Mouse (Mus musculus) stomach, postnatal 0 days (tissue): Measurements from ENCODE around the gene Gm26920. TPM values are rescaled to one million over a fixed set of nuclear protein-coding genes. Genes with fewer than 3 reads are reported as not detected.

Experiments
- ATAC-seq: fragments of 200-750 bp; cut with Nextera tagmentation; 2 replicates; pipeline ENCODE4 v1.8.0; 2017; ENCODE audit not compliant: low FRiP score, low TSS enrichment
- DNase-seq: peaks from one replicate; pipeline ENCODE4 v3.0.0-alpha.2; 2016; ENCODE audit warnings: low spot score
- H3K27ac ChIP-seq: fragments of 300-500 bp; sonication (generic); replicated peaks from 2 replicates; pipeline ENCODE4 v1.5.1; 2014; ENCODE audit warnings: mild to moderate bottlenecking, control low read depth
- H3K27me3 ChIP-seq: fragments of 300-500 bp; sonication (generic); 2 replicates; pipeline ENCODE4 v1.6.1; 2014; ENCODE audit warnings: low read length; ENCODE audit not compliant: control insufficient read depth, insufficient read depth
- H3K36me3 ChIP-seq: fragments of 300-500 bp; sonication (generic); 2 replicates; pipeline ENCODE4 v1.6.1; 2014; ENCODE audit warnings: low read length, mixed read lengths; ENCODE audit not compliant: control insufficient read depth, insufficient read depth
- H3K4me1 ChIP-seq: fragments of 300-500 bp; sonication (generic); replicated peaks from 2 replicates; pipeline ENCODE4 v1.6.1; 2014; ENCODE audit warnings: antibody characterized with exemption; ENCODE audit not compliant: control insufficient read depth, insufficient read depth
- H3K4me2 ChIP-seq: fragments of 300-500 bp; sonication (generic); replicated peaks from 2 replicates; pipeline ENCODE4 v1.6.1; 2014; ENCODE audit warnings: low read depth, mild to moderate bottlenecking, control low read depth, moderate library complexity
- H3K4me3 ChIP-seq: fragments of 300-500 bp; sonication (generic); 2 replicates; pipeline ENCODE4 v1.5.1; 2014; ENCODE audit warnings: low read depth, low read length, control low read depth
- H3K9ac ChIP-seq: fragments of 300-500 bp; sonication (generic); 2 replicates; pipeline ENCODE4 v1.6.1; 2014; ENCODE audit warnings: mild to moderate bottlenecking, low read length, control low read depth, mixed read lengths
- H3K9me3 ChIP-seq: fragments of 300-500 bp; sonication (generic); 2 replicates; pipeline ENCODE4 v1.6.1; 2016; ENCODE audit warnings: low read length; ENCODE audit not compliant: control insufficient read depth
- CTCF ChIP-seq: IDR thresholded peaks from 2 replicates; pipeline ENCODE4 v1.5.1; 2016; ENCODE audit warnings: antibody characterized with exemption, low read depth, mild to moderate bottlenecking, moderate library complexity
- EP300 ChIP-seq: optimal IDR thresholded peaks from 2 replicates; pipeline ENCODE3; 2016; ENCODE audit warnings: antibody characterized with exemption
- WGBS: fragments of 180-500 bp; shearing (Covaris S2); extraction: QIAGEN DNeasy Blood & Tissue Kit; methylation state at CpG from one replicate; pipeline ENCODE4 v1.1.7; 2014; 5-methylcytosine and 5-hydroxymethylcytosine counted together
- polyA plus RNA-seq: library from polyadenylated mRNA; unstranded; fragments of >200 nt; fragmentation: Nextera tagmentation; extraction: Ambion mirVana; gene quantifications from 2 replicates; pipeline ENCODE4 v1.2.1, GENCODE M21; 2015

The Gm26920 gene
- polyA plus RNA-seq, 1 experiment from 2014 or later = 0.36 TPM

GRCm38 (mm10) chr7:30028572-30028971, 61.6 kb downstream of the Gm26920 start:
- Histone ChIP-seq H3K9me3 (no peaks in the 10 kb centered on the region), H3K36me3 (peaks cover 7% of the 10 kb centered on the region; the same call in 1 of the 2 replicates), H3K9ac (no peak overlapping the region), H3K4me3 (no peak overlapping the region), H3K4me2 (no peak overlapping the region), H3K4me1 (no peaks in the 10 kb centered on the region), H3K27me3 (no peaks in the 10 kb centered on the region), H3K27ac (no peak overlapping the region)
- DNase-seq (no peak), ATAC-seq (no peak)
- 96% methylated on average over 3 of the region's 3 CpGs for WGBS
- no peak for TF ChIP-seq EP300
- no peak for TF ChIP-seq CTCF

- TF ChIP-seq CTCF (no peak), EP300 (no peak)
- no peaks in the 10 kb centered on the region for H3K9me3 ChIP-seq
- no peak overlapping the region for H3K9ac ChIP-seq
- H3K4me1 ChIP-seq = no peaks in the 10 kb centered on the region
- no peaks in the 10 kb centered on the region for H3K27me3 ChIP-seq
- no peak overlapping the region for H3K27ac ChIP-seq
- 59% methylated on average over 4 of the region's 4 CpGs for WGBS
- no peak for ATAC-seq
- H3K36me3 ChIP-seq = peaks cover 19% of the 10 kb centered on the region
- H3K4me3 ChIP-seq = no peak overlapping the region
- DNase-seq = no peak
- no peak overlapping the region for H3K4me2 ChIP-seq
Measured at GRCm38 (mm10) chr7:30027331-30027730, 62.9 kb downstream of the Gm26920 start.

- no peaks in the 10 kb centered on the region for H3K4me1 ChIP-seq
- H3K9me3 ChIP-seq = no peaks in the 10 kb centered on the region
- H3K27ac ChIP-seq = no peak overlapping the region
- peaks cover 24% of the 10 kb centered on the region for H3K36me3 ChIP-seq
- no peak for DNase-seq
- H3K4me2 ChIP-seq = no peak overlapping the region
- TF ChIP-seq CTCF (peak; percentile 49), EP300 (no peak)
- ATAC-seq = no peak
- WGBS = 80% methylated on average over 5 of the region's 5 CpGs
- H3K9ac ChIP-seq = no peak overlapping the region
- H3K27me3 ChIP-seq = no peaks in the 10 kb centered on the region
- H3K4me3 ChIP-seq = no peak overlapping the region
Measured at GRCm38 (mm10) chr7:30025358-30025757, 64.9 kb downstream of the Gm26920 start.

- Histone ChIP-seq H3K4me2 (no peak overlapping the region), H3K36me3 (peaks cover 31% of the 10 kb centered on the region), H3K4me1 (no peaks in the 10 kb centered on the region), H3K4me3 (no peak overlapping the region), H3K27me3 (no peaks in the 10 kb centered on the region), H3K9ac (no peak overlapping the region), H3K27ac (no peak overlapping the region), H3K9me3 (no peaks in the 10 kb centered on the region)
- WGBS = 66% methylated on average over 8 of the region's 8 CpGs
- DNase-seq (no peak), ATAC-seq (no peak)
- TF ChIP-seq EP300 = no peak
Measured at GRCm38 (mm10) chr7:30023800-30024199, 66.4 kb downstream of the Gm26920 start.

- ATAC-seq = no peak
Measured at GRCm38 (mm10) chr7:30023324-30023723, 66.9 kb downstream of the Gm26920 start.

GRCm38 (mm10) chr7:30019543-30019942, 70.7 kb downstream of the Gm26920 start:
- H3K27ac ChIP-seq = no peak overlapping the region
- H3K4me1 ChIP-seq = no peaks in the 10 kb centered on the region
- H3K4me2 ChIP-seq = no peak overlapping the region
- no peak for ATAC-seq
- no peaks in the 10 kb centered on the region for H3K27me3 ChIP-seq
- no peak for TF ChIP-seq CTCF
- H3K9me3 ChIP-seq = no peaks in the 10 kb centered on the region
- DNase-seq = no peak
- WGBS = 88% methylated on average over 2 of the region's 2 CpGs
- H3K4me3 ChIP-seq = no peak overlapping the region
- H3K36me3 ChIP-seq = peaks cover 44% of the 10 kb centered on the region
- H3K9ac ChIP-seq = no peak overlapping the region

More at GRCm38 (mm10) chr7:30023324-30023723, 66.9 kb downstream of the Gm26920 start:
- DNase-seq = no peak
- H3K4me1 ChIP-seq = no peaks in the 10 kb centered on the region
- whole genome bisulfite sequencing = 93% methylated on average over 9 of the region's 9 CpGs
- TF ChIP-seq CTCF (no peak), EP300 (no peak)
- H3K27ac ChIP-seq = no peak overlapping the region
- no peak overlapping the region for H3K4me2 ChIP-seq
- H3K9ac ChIP-seq = no peak overlapping the region
- no peaks in the 10 kb centered on the region for H3K27me3 ChIP-seq
- no peaks in the 10 kb centered on the region for H3K9me3 ChIP-seq
- no peak overlapping the region for H3K4me3 ChIP-seq
- peaks cover 35% of the 10 kb centered on the region for H3K36me3 ChIP-seq
